Mouse (Mus musculus) liver, embryonic 13.5 days (tissue): ENCODE measurements around the gene 2810408A11Rik. TPM values are rescaled to one million over a fixed set of nuclear protein-coding genes. Genes with fewer than 3 reads are reported as not detected.

ENCODE experiments used
- ATAC-seq: fragments of 200-750 bp; cut with Nextera tagmentation; 2 replicates; pipeline ENCODE4 v1.8.0; 2017; ENCODE audit warnings: low read depth, mild to moderate bottlenecking, moderate number of reproducible peaks, moderate library complexity
- DNase-seq: peaks from one replicate; pipeline ENCODE4 v3.0.0; 2022
- H3K27ac ChIP-seq: fragments of 300-500 bp; sonication (generic); 2 replicates; pipeline ENCODE4 v1.5.1; 2015; ENCODE audit warnings: moderate library complexity, mild to moderate bottlenecking, inconsistent platforms
- H3K27me3 ChIP-seq: fragments of 300-500 bp; sonication (generic); 2 replicates; pipeline ENCODE4 v1.6.1; 2015; ENCODE audit warnings: mild to moderate bottlenecking, inconsistent platforms
- H3K36me3 ChIP-seq: fragments of 300-500 bp; sonication (generic); 2 replicates; pipeline ENCODE4 v1.6.1; 2015; ENCODE audit warnings: mild to moderate bottlenecking, inconsistent platforms
- H3K4me1 ChIP-seq: fragments of 300-500 bp; sonication (generic); replicated peaks from 2 replicates; pipeline ENCODE4 v1.6.1; 2015; ENCODE audit warnings: inconsistent platforms
- H3K4me2 ChIP-seq: fragments of 300-500 bp; sonication (generic); 2 replicates; pipeline ENCODE4 v1.6.1; 2015; ENCODE audit warnings: inconsistent platforms, mild to moderate bottlenecking, moderate library complexity
- H3K4me3 ChIP-seq: fragments of 300-500 bp; sonication (generic); replicated peaks from 2 replicates; pipeline ENCODE4 v1.5.1; 2015; ENCODE audit warnings: mild to moderate bottlenecking, inconsistent platforms
- H3K9ac ChIP-seq: fragments of 300-500 bp; sonication (generic); 2 replicates; pipeline ENCODE4 v1.6.1; 2015; ENCODE audit warnings: mild to moderate bottlenecking, inconsistent platforms
- H3K9me3 ChIP-seq: fragments of 300-500 bp; sonication (generic); replicated peaks from 2 replicates; pipeline ENCODE4 v1.6.1; 2016; ENCODE audit warnings: inconsistent platforms
- WGBS: fragments of 180-500 bp; shearing (Covaris S2); methylation state at CpG from one replicate; pipeline ENCODE4 v1.1.7; 2015; ENCODE audit not compliant: insufficient replicate concordance; 5-methylcytosine and 5-hydroxymethylcytosine counted together
- polyA plus RNA-seq: library from polyadenylated mRNA; unstranded; fragments of >200 nt; fragmentation: Nextera tagmentation; extraction: Ambion mirVana; gene quantifications from 2 replicates; pipeline ENCODE4 v1.2.1, GENCODE M21; 2015

2810408A11Rik gene
- polyA plus RNA-seq, 1 experiment from 2014 or later = 0.89 TPM

DNA sequence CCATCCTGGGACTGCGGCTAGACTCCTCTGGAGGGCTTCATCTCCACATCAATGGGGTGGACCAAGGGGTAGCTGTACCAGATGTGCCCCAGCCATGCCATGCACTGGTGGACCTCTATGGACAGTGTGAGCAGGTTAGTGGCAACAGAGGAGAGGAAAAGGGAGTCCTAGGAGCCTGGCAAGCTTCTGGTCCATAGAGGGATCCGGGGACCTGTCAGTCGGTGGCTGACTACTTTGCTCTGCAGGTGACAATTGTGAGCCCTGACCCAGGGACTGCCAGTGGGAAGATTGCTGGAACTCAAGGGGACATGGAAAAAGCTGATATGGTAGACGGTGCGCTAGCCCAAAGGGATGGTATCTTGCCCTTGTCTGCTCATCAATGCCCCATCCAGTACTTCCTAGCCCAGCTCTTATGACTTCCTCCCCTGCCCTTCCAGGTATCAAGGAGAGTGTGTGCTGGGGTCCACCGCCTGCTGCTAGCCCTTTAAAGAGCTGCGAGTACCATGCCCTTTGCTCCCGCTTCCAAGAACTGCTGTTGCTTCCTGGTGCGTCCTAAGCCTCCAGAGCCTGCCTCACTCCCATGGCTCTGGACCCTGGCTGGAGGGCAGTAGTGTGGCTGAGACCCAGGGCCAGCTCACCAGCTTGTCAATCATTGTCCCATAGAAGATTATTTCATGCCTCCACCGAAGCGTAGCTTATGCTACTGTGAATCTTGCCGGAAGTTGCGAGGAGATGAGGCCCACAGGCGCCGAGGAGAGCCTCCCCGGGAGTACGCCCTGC, 10.2 kb upstream of the 2810408A11Rik start:
- no peak for DNase-seq
- H3K4me3 ChIP-seq = no peak overlapping the region
- no peak overlapping the region for H3K9ac ChIP-seq
- H3K27ac ChIP-seq = peak overlapping the region; percentile 26; the same call in 1 of the 2 replicates
- H3K27me3 ChIP-seq = no peaks in the 10 kb centered on the region
- no peak overlapping the region for H3K4me2 ChIP-seq
- ATAC-seq = no peak
- peaks cover 90% of the 10 kb centered on the region for H3K36me3 ChIP-seq
- WGBS = 85% methylated on average over 17 of the region's 17 CpGs
- H3K9me3 ChIP-seq = no peaks in the 10 kb centered on the region
- H3K4me1 ChIP-seq = peaks cover 26% of the 10 kb centered on the region

DNA sequence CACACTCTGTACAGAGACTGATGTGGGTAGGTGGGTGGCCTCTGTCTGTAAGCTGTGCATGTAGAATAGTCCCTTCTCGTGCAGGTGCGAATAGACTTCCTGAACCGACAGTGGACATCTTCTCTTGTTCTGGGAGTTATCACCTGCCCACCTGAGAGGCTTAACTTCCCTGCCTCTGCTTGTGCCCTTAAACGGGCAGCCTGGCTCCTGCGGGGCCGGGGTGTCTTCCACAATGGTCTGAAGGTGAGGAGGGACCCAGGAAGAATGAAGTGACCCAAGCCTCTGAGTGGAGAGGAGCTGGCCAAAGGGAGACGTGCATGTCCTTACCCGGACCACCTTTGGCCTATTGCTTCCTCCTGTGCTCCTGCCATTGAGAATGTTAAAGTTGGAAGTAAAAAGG, 9.4 kb upstream of the 2810408A11Rik start:
- Histone ChIP-seq H3K4me2 (no peak overlapping the region), H3K27ac (no peak overlapping the region), H3K4me1 (peaks cover 18% of the 10 kb centered on the region), H3K4me3 (no peak overlapping the region), H3K36me3 (peaks cover 90% of the 10 kb centered on the region), H3K27me3 (no peaks in the 10 kb centered on the region), H3K9me3 (no peaks in the 10 kb centered on the region), H3K9ac (no peak overlapping the region)
- ATAC-seq (no peak), DNase-seq (no peak)
- WGBS = 80% methylated on average over 8 of the region's 8 CpGs

DNA sequence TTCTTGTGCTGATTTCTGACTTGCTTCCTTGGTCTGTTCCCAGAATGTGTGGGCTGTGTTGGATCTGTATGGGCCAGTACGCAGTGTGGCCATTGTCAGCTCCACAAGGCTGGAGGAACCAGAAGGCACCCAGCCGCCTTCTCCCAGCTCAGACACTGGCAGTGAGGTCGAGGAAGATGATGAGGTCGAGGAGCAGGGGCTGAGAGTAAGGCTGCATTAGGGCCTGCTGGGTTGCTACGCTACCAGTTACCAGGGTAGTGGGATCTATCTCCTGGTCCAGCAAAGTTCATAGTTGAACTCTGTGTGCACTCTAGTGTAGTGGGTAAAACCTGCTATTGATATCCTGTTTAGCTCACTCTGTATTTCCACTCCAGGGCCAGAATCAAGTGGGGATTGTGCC, 8.4 kb upstream of the 2810408A11Rik start:
- Histone ChIP-seq H3K4me2 (no peak overlapping the region), H3K36me3 (peaks cover 93% of the 10 kb centered on the region), H3K9ac (no peak overlapping the region), H3K4me1 (peaks cover 12% of the 10 kb centered on the region), H3K9me3 (no peaks in the 10 kb centered on the region), H3K27me3 (no peaks in the 10 kb centered on the region), H3K27ac (no peak overlapping the region), H3K4me3 (no peak overlapping the region)
- DNase-seq (no peak), ATAC-seq (no peak)
- WGBS = 84% methylated on average over 5 of the region's 5 CpGs

DNA sequence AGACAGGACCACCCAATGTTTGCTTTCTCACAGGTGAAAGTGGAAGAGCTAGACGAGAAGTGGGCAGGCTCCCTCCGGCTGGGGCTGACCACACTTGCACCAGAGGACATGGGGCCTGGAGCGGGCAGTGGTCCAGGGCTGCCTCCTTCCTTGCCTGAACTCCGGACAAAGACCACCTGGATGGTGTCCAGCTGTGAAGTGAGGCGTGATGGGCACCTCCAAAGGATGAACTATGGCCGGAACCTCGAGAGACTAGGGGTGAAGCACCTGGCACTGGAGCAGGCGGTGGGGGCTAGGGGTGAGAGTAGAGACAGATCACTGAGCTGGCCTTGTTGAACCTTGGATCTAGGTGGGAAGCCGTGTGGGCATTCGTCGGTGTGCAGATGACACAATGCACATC, 7.9 kb upstream of the 2810408A11Rik start:
- H3K9me3 ChIP-seq = no peaks in the 10 kb centered on the region
- no peak overlapping the region for H3K9ac ChIP-seq
- peaks cover 12% of the 10 kb centered on the region for H3K4me1 ChIP-seq
- ATAC-seq = no peak
- H3K4me2 ChIP-seq = no peak overlapping the region
- WGBS = 92% methylated on average over 11 of the region's 11 CpGs
- no peak overlapping the region for H3K27ac ChIP-seq
- DNase-seq = no peak
- no peaks in the 10 kb centered on the region for H3K27me3 ChIP-seq
- H3K4me3 ChIP-seq = no peak overlapping the region
- H3K36me3 ChIP-seq = peaks cover 98% of the 10 kb centered on the region

DNA sequence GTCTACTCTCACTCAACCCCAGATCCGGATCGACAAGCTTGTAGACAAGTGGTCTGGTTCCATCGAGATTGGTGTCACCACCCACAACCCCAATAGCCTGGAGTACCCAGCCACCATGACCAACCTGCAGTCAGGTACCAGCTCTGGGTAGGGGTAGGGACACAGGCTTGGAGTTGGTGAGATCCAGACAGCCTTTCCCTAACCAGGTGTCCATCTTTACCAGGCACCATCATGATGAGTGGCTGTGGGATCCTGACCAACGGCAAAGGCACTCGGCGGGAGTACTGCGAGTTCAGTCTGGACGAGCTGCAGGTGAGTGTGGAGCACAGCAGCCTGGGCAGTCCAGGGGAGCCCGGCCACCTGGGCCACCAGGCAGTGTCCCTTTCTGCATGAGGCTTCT, 3.5 kb upstream of the 2810408A11Rik start:
- Histone ChIP-seq H3K9me3 (no peaks in the 10 kb centered on the region), H3K4me3 (no peak overlapping the region), H3K36me3 (peaks cover 65% of the 10 kb centered on the region), H3K27ac (no peak overlapping the region), H3K9ac (no peak overlapping the region), H3K27me3 (no peaks in the 10 kb centered on the region; the same call in 1 of the 2 replicates), H3K4me1 (peaks cover 32% of the 10 kb centered on the region), H3K4me2 (no peak overlapping the region)
- WGBS = 90% methylated on average over 9 of the region's 9 CpGs
- DNase-seq = no peak
- no peak for ATAC-seq

DNA sequence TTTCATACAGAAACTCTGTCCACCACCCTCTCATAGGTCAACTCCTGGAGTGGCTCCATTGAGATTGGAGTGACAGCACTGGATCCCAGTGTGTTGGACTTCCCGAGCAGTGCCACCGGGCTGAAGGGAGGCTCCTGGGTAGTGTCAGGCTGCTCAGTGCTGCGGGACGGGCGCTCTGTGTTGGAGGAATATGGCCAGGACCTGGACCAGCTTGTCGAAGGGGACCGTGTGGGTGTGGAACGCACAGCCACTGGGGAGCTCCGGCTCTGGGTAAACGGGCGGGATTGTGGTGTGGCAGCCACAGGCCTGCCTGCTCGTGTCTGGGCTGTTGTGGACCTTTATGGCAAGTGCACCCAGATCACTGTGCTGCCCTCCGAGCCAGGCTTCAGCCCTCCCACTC, 2.2 kb upstream of the 2810408A11Rik start:
- no peaks in the 10 kb centered on the region for H3K9me3 ChIP-seq
- H3K4me3 ChIP-seq = peak overlapping the region; percentile 93
- peaks cover 44% of the 10 kb centered on the region for H3K4me1 ChIP-seq
- no peaks in the 10 kb centered on the region; the same call in 1 of the 2 replicates for H3K27me3 ChIP-seq
- H3K36me3 ChIP-seq = peaks cover 51% of the 10 kb centered on the region
- DNase-seq (no peak), ATAC-seq (no peak)
- peak overlapping the region; percentile 87 for H3K4me2 ChIP-seq
- 80% methylated on average over 13 of the region's 13 CpGs for WGBS
- peak overlapping the region; percentile 94 for H3K9ac ChIP-seq
- H3K27ac ChIP-seq = peak overlapping the region; percentile 98

DNA sequence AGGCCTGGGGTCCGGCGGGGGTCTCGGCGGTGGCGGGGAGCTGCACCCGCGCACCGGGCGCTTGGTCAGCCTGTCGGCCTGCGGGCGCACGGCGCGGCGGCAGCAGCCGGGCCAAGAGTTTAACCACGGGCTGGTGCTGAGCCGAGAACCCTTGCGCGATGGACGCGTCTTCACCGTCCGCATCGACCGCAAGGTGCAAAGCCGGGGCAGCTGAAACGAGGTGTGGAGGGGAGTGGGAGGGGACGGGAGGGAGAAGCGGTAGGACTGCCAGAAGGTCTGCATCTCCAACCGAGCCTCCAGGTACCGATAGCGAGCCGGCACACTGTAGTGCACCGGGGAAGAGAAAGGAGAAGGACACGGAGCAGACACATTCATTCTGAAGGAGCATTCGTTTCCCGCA, 1.2 kb upstream of the 2810408A11Rik start:
- Histone ChIP-seq H3K9me3 (no peaks in the 10 kb centered on the region), H3K9ac (peak overlapping the region; percentile 94), H3K36me3 (peaks cover 41% of the 10 kb centered on the region), H3K4me1 (peaks cover 44% of the 10 kb centered on the region), H3K27ac (peak overlapping the region; percentile 98), H3K27me3 (no peaks in the 10 kb centered on the region; the same call in 1 of the 2 replicates), H3K4me2 (peak overlapping the region; percentile 87), H3K4me3 (peak overlapping the region; percentile 93)
- no peak for DNase-seq
- peak; percentile 4; the same call in 1 of the 2 replicates for ATAC-seq
- under 1% methylated on average over 38 of the region's 39 CpGs for WGBS

DNA sequence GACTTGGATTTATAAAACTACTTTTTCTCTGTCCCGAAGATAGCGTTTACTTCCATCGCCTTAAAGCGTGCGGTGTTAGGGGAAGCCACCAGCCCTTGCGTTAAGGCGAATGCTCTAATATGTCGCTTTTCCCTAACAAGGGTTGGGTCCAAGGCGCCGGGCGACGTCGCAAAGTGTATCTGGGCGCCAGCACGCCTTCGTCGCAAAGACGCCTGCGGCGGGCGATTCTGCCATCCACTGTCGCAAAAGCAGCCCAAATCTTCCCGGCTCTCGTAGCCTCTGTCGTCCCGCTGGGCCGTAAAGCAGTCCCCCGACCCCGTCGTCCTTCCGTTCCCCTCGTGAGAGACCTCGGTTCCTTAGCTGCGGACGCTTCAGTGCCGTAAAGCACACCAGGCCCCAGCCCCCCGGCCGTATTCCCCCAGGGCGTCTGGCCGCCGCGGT, 639 bp upstream of the 2810408A11Rik start:
- Histone ChIP-seq H3K27ac (peak overlapping the region; percentile 98), H3K9me3 (no peaks in the 10 kb centered on the region), H3K4me2 (peak overlapping the region; percentile 87), H3K27me3 (no peaks in the 10 kb centered on the region; the same call in 1 of the 2 replicates), H3K4me3 (peak overlapping the region; percentile 93), H3K4me1 (peaks cover 44% of the 10 kb centered on the region), H3K36me3 (peaks cover 36% of the 10 kb centered on the region), H3K9ac (peak overlapping the region; percentile 94)
- ATAC-seq (peak; percentile 62), DNase-seq (peak; percentile 92)
- under 1% methylated on average over 42 of the region's 42 CpGs for WGBS

DNA sequence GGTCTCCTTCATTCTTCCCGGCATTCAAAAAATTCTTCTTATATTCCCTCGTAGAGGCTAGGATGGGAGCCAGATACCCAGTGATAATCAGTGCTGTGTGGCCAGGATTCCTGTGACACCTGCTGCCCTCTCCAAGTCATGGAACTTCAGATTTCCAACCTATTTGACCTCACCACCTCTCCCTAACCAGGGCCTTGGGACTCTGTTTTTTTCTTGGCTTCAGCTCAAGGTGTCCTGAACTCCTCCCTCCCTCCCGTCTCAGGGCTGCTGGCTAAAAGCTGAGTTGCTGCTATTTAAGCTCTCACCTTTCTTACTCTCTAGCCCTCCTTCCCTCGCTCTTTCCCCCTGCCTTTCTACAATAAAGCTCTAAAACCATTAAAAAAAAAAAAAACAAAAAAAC, 917 bp downstream of the 2810408A11Rik start:
- 49% methylated on average over 4 of the region's 4 CpGs for WGBS
- peak overlapping the region; percentile 18; the same call in 1 of the 2 replicates for H3K9ac ChIP-seq
- DNase-seq = no peak
- H3K4me2 ChIP-seq = peak overlapping the region; percentile 87
- ATAC-seq = no peak
- H3K9me3 ChIP-seq = no peaks in the 10 kb centered on the region
- peaks cover 56% of the 10 kb centered on the region for H3K4me1 ChIP-seq
- peak overlapping the region; percentile 93 for H3K4me3 ChIP-seq
- no peak overlapping the region for H3K27ac ChIP-seq
- no peaks in the 10 kb centered on the region; the same call in 1 of the 2 replicates for H3K27me3 ChIP-seq
- peaks cover 20% of the 10 kb centered on the region for H3K36me3 ChIP-seq

DNA sequence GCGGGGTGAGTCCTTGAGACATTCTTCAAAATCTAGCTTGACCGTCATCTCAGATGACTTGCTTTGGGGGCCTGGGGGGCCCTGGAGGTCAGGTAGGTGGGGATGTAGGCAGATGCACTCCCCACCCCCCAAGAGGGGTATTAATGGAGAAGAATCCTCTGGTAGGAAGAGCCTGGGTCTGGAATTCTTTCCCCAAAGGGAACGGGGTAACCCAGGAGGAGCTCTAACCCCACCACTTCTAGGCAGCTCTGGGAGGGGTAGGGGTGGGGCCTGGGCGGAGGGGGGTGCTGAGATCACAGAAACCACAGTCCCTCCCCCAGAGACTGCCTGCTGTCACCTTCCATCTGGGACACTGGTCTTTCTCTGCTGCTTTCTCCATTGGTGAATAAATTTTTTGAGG, 5.5 kb downstream of the 2810408A11Rik start, which contains the start of gene Acap1:
Acap1 (minus strand) TSS at position 249 of the 400 bp plus-strand sequence.
- Histone ChIP-seq H3K4me3 (peak within 1 kb of the TSS; percentile 21; the same call in 1 of the 2 replicates), H3K4me1 (peaks cover 57% of the 10 kb centered on the region), H3K9me3 (no peaks in the 10 kb centered on the region), H3K9ac (peak within 1 kb of the TSS; percentile 52), H3K27me3 (no peaks in the 10 kb centered on the region; the same call in 1 of the 2 replicates), H3K36me3 (no peaks in the 10 kb centered on the region), H3K27ac (peak within 1 kb of the TSS; percentile 39; the same call in 1 of the 2 replicates), H3K4me2 (peak within 1 kb of the TSS; percentile 42)
- 26% methylated on average over 4 of the region's 4 CpGs for WGBS
- DNase-seq (no peak), ATAC-seq (peak; percentile 76)

DNA sequence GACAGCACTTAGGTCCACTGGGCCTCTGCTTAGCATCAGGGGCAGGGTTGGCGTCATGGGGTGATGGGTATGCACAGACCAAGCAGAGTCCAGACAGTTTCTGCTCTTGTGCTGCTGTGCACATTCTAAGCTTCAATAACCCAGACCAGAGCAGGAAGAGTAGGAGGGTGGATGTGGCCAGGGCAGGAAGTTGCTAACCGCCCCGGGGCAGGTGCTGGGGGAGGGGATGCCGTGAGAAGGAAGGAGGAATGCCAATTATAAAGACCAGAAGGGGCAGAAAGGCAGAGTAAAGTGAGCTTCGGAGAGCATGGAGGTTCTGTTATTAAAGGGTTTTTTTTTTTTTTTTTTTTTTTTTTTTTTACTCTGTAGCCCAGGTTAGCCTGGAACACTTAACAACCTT, 6.1 kb downstream of the 2810408A11Rik start:
- WGBS = 21% methylated on average over 5 of the region's 5 CpGs
- H3K4me1 ChIP-seq = peaks cover 51% of the 10 kb centered on the region
- DNase-seq (no peak), ATAC-seq (no peak)
- no peak overlapping the region for H3K27ac ChIP-seq
- no peaks in the 10 kb centered on the region for H3K9me3 ChIP-seq
- no peaks in the 10 kb centered on the region for H3K36me3 ChIP-seq
- H3K27me3 ChIP-seq = no peaks in the 10 kb centered on the region; the same call in 1 of the 2 replicates
- no peak overlapping the region for H3K4me2 ChIP-seq
- no peak overlapping the region for H3K4me3 ChIP-seq
- peak overlapping the region; percentile 52; the same call in 1 of the 2 replicates for H3K9ac ChIP-seq
